Mouse (Mus musculus) midbrain, embryonic 12.5 days (tissue): ENCODE data around the gene Cebpb. TPM values are rescaled to one million over a fixed set of nuclear protein-coding genes. Genes with fewer than 3 reads are reported as not detected.

Experiments
- ATAC-seq: fragments of 200-750 bp; cut with Nextera tagmentation; 2 replicates; pipeline ENCODE4 v1.8.0; 2017; ENCODE audit warnings: low read depth, moderate TSS enrichment, moderate library complexity; ENCODE audit not compliant: low FRiP score
- H3K27ac ChIP-seq: fragments of 300-500 bp; sonication (generic); replicated peaks from 2 replicates; pipeline ENCODE4 v1.5.1; 2016; ENCODE audit warnings: mild to moderate bottlenecking
- H3K27me3 ChIP-seq: fragments of 300-500 bp; sonication (generic); 2 replicates; pipeline ENCODE4 v1.6.1; 2016; ENCODE audit warnings: mild to moderate bottlenecking
- H3K36me3 ChIP-seq: fragments of 300-500 bp; sonication (generic); 2 replicates; pipeline ENCODE4 v1.6.1; 2016
- H3K4me1 ChIP-seq: fragments of 300-500 bp; sonication (generic); 2 replicates; pipeline ENCODE4 v1.6.1; 2016
- H3K4me2 ChIP-seq: fragments of 300-500 bp; sonication (generic); replicated peaks from 2 replicates; pipeline ENCODE4 v1.6.1; 2016; ENCODE audit warnings: mild to moderate bottlenecking, moderate library complexity
- H3K4me3 ChIP-seq: fragments of 300-500 bp; sonication (generic); 2 replicates; pipeline ENCODE4 v1.5.1; 2016; ENCODE audit warnings: mild to moderate bottlenecking
- H3K9ac ChIP-seq: fragments of 300-500 bp; sonication (generic); replicated peaks from 2 replicates; pipeline ENCODE4 v1.6.1; 2016; ENCODE audit warnings: mild to moderate bottlenecking, moderate library complexity
- H3K9me3 ChIP-seq: fragments of 300-500 bp; sonication (generic); 2 replicates; pipeline ENCODE4 v1.6.1; 2016; ENCODE audit warnings: mild to moderate bottlenecking
- WGBS: fragments of 180-500 bp; shearing (Covaris S2); methylation state at CpG from one replicate; pipeline ENCODE4 v1.1.7; 2016; 5-methylcytosine and 5-hydroxymethylcytosine counted together
- polyA plus RNA-seq: library from polyadenylated mRNA; unstranded; fragments of >200 nt; fragmentation: Nextera tagmentation; extraction: Ambion mirVana; gene quantifications from 2 replicates; pipeline ENCODE4 v1.2.1, GENCODE M21; 2016

Gene Cebpb
- polyA plus RNA-seq, 1 experiment from 2014 or later = 3.1 TPM

- H3K4me2 ChIP-seq = no peak overlapping the region
- H3K27me3 ChIP-seq = no peaks in the 10 kb centered on the region
- no peak overlapping the region for H3K4me3 ChIP-seq
- H3K27ac ChIP-seq = no peak overlapping the region
- no peak overlapping the region for H3K9ac ChIP-seq
- no peaks in the 10 kb centered on the region for H3K36me3 ChIP-seq
- H3K9me3 ChIP-seq = 0 out of 2 replicates have a peak, but pooled peaks cover 3% of the 10 kb centered on the region
- H3K4me1 ChIP-seq = no peaks in the 10 kb centered on the region
- WGBS = 91% methylated on average over 6 of the region's 6 CpGs
- no peak for ATAC-seq
These were observed 25.6 kb downstream of the Cebpb start for GRCm38 (mm10) chr2:167714298-167714697.

- H3K4me2 ChIP-seq = no peak overlapping the region
- 0 out of 2 replicates have a peak, but pooled peaks cover 3% of the 10 kb centered on the region for H3K9me3 ChIP-seq
- H3K27me3 ChIP-seq = no peaks in the 10 kb centered on the region
- no peaks in the 10 kb centered on the region for H3K4me1 ChIP-seq
- ATAC-seq = no peak
- H3K4me3 ChIP-seq = no peak overlapping the region
- H3K27ac ChIP-seq = no peak overlapping the region
- WGBS = 72% methylated on average over 6 of the region's 6 CpGs
- H3K9ac ChIP-seq = no peak overlapping the region
- no peaks in the 10 kb centered on the region for H3K36me3 ChIP-seq
These were observed 26.3 kb downstream of the Cebpb start for GRCm38 (mm10) chr2:167715008-167715407.

DNA sequence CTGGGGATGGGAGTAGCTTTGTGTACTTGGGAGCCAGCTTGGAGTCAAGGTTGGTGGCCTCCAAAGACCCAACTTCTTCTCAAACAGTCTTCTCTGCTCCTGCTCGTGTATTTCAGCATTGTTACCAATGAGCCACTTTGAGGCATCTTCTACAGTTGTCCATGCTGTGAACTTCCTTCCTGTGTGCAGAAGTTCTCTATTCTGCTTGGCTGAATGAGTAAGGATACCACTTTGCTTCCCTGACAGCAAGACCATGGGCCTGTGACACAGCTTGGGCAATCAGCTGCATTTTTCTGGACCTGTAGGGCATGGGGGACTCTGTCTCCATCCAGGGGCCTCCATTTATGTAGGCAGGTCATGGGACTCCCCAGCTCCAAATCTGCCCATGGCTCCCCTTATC, 28.5 kb downstream of the Cebpb start:
- H3K4me2 ChIP-seq = no peak overlapping the region
- H3K9me3 ChIP-seq = 0 out of 2 replicates have a peak, but pooled peaks cover 3% of the 10 kb centered on the region
- no peaks in the 10 kb centered on the region for H3K27me3 ChIP-seq
- no peaks in the 10 kb centered on the region; the same call in 1 of the 2 replicates for H3K4me1 ChIP-seq
- no peak overlapping the region for H3K27ac ChIP-seq
- H3K9ac ChIP-seq = no peak overlapping the region
- no peaks in the 10 kb centered on the region for H3K36me3 ChIP-seq
- WGBS = 70% methylated on average over 1 of the region's 1 CpGs
- no peak for ATAC-seq
- H3K4me3 ChIP-seq = no peak overlapping the region

GRCm38 (mm10) chr2:167719520-167719919, 30.8 kb downstream of the Cebpb start:
- Histone ChIP-seq H3K27ac (no peak overlapping the region), H3K4me2 (no peak overlapping the region), H3K4me3 (no peak overlapping the region), H3K4me1 (no peaks in the 10 kb centered on the region; the same call in 1 of the 2 replicates), H3K36me3 (no peaks in the 10 kb centered on the region), H3K27me3 (no peaks in the 10 kb centered on the region), H3K9me3 (no peaks in the 10 kb centered on the region), H3K9ac (no peak overlapping the region)
- 81% methylated on average over 4 of the region's 4 CpGs for WGBS
- ATAC-seq = no peak

- ATAC-seq = no peak
- H3K27ac ChIP-seq = no peak overlapping the region
- no peaks in the 10 kb centered on the region; the same call in 1 of the 2 replicates for H3K4me1 ChIP-seq
- H3K9me3 ChIP-seq = no peaks in the 10 kb centered on the region
- H3K4me3 ChIP-seq = no peak overlapping the region
- H3K9ac ChIP-seq = no peak overlapping the region
- no peaks in the 10 kb centered on the region for H3K36me3 ChIP-seq
- no peak overlapping the region for H3K4me2 ChIP-seq
- H3K27me3 ChIP-seq = no peaks in the 10 kb centered on the region
- WGBS = 86% methylated on average over 11 of the region's 11 CpGs
These were observed 32.6 kb downstream of the Cebpb start for GRCm38 (mm10) chr2:167721159-167721882.

GRCm38 (mm10) chr2:167722538-167722937, 33.8 kb downstream of the Cebpb start:
- Histone ChIP-seq H3K4me2 (no peak overlapping the region), H3K27me3 (no peaks in the 10 kb centered on the region), H3K9me3 (no peaks in the 10 kb centered on the region), H3K27ac (no peak overlapping the region), H3K36me3 (no peaks in the 10 kb centered on the region), H3K9ac (no peak overlapping the region), H3K4me1 (no peaks in the 10 kb centered on the region; the same call in 1 of the 2 replicates), H3K4me3 (no peak overlapping the region)
- ATAC-seq = no peak
- WGBS = 73% methylated on average over 6 of the region's 6 CpGs

DNA sequence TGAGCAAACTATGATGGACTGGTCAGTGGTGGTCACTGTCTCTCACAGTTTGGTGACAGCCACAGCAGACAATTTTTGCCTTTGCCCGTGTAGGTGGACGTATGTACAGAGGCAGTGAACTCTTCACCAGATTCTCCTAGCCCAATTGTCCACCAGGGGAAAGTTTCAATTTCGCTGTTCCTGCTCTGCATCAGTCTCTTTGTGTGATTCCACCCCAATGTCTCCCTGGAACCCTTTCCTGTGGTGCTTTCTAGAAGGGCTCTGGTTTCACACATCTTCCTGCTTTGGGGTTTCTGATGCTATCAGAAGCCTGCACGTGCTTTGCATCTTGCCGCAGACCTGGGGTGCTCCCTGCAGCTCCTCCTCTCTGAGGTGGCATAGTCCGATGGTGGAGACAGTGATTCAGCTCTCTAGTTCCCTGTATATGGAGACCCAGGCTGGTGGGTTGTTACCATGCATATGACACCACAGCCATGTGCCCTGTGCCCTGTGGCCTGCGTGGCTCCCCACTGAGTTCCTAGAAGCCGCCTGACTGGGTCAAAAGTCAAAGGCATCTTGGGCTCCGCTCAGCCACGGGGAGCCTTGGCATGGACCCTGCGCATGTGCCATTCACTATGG, 35.0 kb downstream of the Cebpb start:
- Histone ChIP-seq H3K4me3 (no peak overlapping the region), H3K4me2 (no peak overlapping the region), H3K9me3 (no peaks in the 10 kb centered on the region), H3K27me3 (0 out of 2 replicates have a peak, but pooled peaks cover 4% of the 10 kb centered on the region), H3K4me1 (no peaks in the 10 kb centered on the region; the same call in 1 of the 2 replicates), H3K9ac (no peak overlapping the region), H3K27ac (no peak overlapping the region), H3K36me3 (no peaks in the 10 kb centered on the region)
- no peak for ATAC-seq
- 82% methylated on average over 11 of the region's 11 CpGs for WGBS

DNA sequence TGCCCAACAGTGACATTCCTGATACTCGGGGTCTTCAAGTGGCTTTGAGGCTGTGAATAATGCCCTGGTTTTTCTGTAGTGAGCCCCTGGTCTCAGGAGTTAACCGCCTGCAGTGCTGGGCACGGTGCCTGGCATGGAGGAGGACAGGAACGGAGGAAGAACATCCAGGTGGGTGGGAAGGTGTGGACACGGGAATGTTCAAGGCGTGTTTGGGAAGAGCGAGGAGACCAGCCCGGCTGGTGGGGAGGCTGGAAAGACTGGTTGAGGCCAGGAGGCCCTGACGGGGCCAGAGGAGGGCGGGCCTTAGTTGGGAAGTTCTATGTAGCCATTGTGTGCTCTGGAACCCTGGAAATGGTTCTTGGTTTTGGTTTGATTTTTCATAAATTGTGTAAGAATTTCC, 37.2 kb downstream of the Cebpb start:
- H3K9ac ChIP-seq = no peak overlapping the region
- H3K27me3 ChIP-seq = 0 out of 2 replicates have a peak, but pooled peaks cover 4% of the 10 kb centered on the region
- 91% methylated on average over 10 of the region's 10 CpGs for WGBS
- no peaks in the 10 kb centered on the region for H3K36me3 ChIP-seq
- ATAC-seq = no peak
- H3K9me3 ChIP-seq = no peaks in the 10 kb centered on the region
- no peak overlapping the region for H3K27ac ChIP-seq
- H3K4me3 ChIP-seq = no peak overlapping the region
- H3K4me1 ChIP-seq = no peaks in the 10 kb centered on the region; the same call in 1 of the 2 replicates
- no peak overlapping the region for H3K4me2 ChIP-seq

- 0 out of 2 replicates have a peak, but pooled peaks cover 4% of the 10 kb centered on the region for H3K27me3 ChIP-seq
- no peaks in the 10 kb centered on the region for H3K9me3 ChIP-seq
- H3K4me1 ChIP-seq = no peaks in the 10 kb centered on the region; the same call in 1 of the 2 replicates
- H3K27ac ChIP-seq = no peak overlapping the region
- no peak for ATAC-seq
- no peak overlapping the region for H3K4me3 ChIP-seq
- WGBS = 67% methylated on average over 13 of the region's 13 CpGs
- H3K9ac ChIP-seq = no peak overlapping the region
- no peak overlapping the region for H3K4me2 ChIP-seq
- no peaks in the 10 kb centered on the region for H3K36me3 ChIP-seq
These were observed 38.4 kb downstream of the Cebpb start for GRCm38 (mm10) chr2:167727161-167727560.

- H3K27me3 ChIP-seq = 0 out of 2 replicates have a peak, but pooled peaks cover 4% of the 10 kb centered on the region
- no peak overlapping the region for H3K27ac ChIP-seq
- no peaks in the 10 kb centered on the region for H3K4me1 ChIP-seq
- H3K4me3 ChIP-seq = no peak overlapping the region
- no peak overlapping the region for H3K9ac ChIP-seq
- no peaks in the 10 kb centered on the region for H3K36me3 ChIP-seq
- 78% methylated on average over 7 of the region's 7 CpGs for WGBS
- H3K4me2 ChIP-seq = no peak overlapping the region
- no peak for ATAC-seq
- no peaks in the 10 kb centered on the region for H3K9me3 ChIP-seq
These were observed 41.3 kb downstream of the Cebpb start for GRCm38 (mm10) chr2:167730036-167730435.

GRCm38 (mm10) chr2:167731149-167731548, 42.4 kb downstream of the Cebpb start:
- H3K4me3 ChIP-seq = no peak overlapping the region
- H3K9ac ChIP-seq = no peak overlapping the region
- H3K36me3 ChIP-seq = no peaks in the 10 kb centered on the region
- H3K27me3 ChIP-seq = 0 out of 2 replicates have a peak, but pooled peaks cover 4% of the 10 kb centered on the region
- no peaks in the 10 kb centered on the region for H3K4me1 ChIP-seq
- no peak for ATAC-seq
- 72% methylated on average over 12 of the region's 13 CpGs for WGBS
- no peaks in the 10 kb centered on the region for H3K9me3 ChIP-seq
- H3K27ac ChIP-seq = no peak overlapping the region
- no peak overlapping the region for H3K4me2 ChIP-seq

GRCm38 (mm10) chr2:167734861-167735260, 46.1 kb downstream of the Cebpb start:
- Histone ChIP-seq H3K9ac (no peak overlapping the region), H3K36me3 (no peaks in the 10 kb centered on the region), H3K4me1 (no peaks in the 10 kb centered on the region), H3K4me3 (no peak overlapping the region), H3K9me3 (no peaks in the 10 kb centered on the region), H3K27ac (no peak overlapping the region), H3K4me2 (no peak overlapping the region), H3K27me3 (no peaks in the 10 kb centered on the region)
- no peak for ATAC-seq
- WGBS = 77% methylated on average over 10 of the region's 10 CpGs
